Mouse (Mus musculus): ENCODE measurements around the gene Scn9a.

DNA sequence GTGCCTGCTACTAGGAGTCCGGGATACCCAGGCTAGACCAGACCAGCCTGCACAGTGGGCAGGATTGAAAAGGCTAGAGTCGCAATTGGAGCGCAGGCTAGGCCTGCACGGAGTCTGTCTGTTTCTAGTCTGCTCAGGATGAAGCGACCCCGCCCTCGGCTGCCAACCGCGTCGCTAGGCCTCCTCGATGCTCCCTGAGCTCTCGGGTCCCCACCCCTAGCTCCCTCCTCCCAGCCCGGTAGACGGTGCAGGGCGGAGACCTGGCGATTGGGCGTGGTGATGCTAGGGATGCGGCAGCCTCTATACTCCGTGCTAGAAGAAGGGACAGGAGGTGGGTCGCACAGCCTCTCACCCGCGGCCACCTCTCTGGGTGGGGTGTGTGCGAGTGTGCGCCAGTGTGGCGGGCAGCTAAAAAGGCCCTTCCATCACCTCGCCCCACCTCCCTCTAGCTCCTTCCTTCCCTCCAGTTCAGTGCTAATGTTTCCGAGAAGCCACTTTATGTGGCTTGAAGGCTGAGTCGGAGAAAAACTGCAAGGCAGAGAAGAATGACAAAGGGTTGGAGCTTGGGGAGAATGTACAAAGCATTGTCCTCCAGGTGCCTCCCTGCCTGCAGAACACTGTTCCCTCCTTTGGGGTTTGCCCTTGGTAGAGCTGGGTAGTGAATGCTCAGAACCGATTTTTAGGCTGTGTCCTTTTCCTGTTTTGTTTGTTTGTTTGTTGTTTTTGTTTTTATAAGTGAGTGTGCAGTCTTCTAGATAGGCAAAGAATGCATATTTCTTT, at the start of gene Scn9a:
- TF ChIP-seq CTCF (IDR thresholded peaks at IDR 0.05; ENCODE audit: insufficient read depth, low read depth, low read length) (no peak), POLR2A (IDR thresholded peaks at IDR 0.05; ENCODE audit: insufficient read depth, low read depth, low read length) (no peak)

Data from olfactory bulb, adult 2 months (tissue).